Mouse (Mus musculus) heart, embryonic 14.5 days (tissue): Measurements from ENCODE around the gene Ipo9. TPM values are rescaled to one million over a fixed set of nuclear protein-coding genes. Genes with fewer than 3 reads are reported as not detected.

ENCODE experiments used
- ATAC-seq: fragments of 200-750 bp; cut with Nextera tagmentation; 2 replicates; pipeline ENCODE4 v1.8.0; 2017; ENCODE audit warnings: low read depth, moderate TSS enrichment; ENCODE audit not compliant: insufficient number of reproducible peaks, insufficient read depth, low FRiP score
- H3K27ac ChIP-seq, 2 experiments: fragments of 200-500 bp in 1 of 2; fragments of 300-500 bp in 1 of 2; sonication (generic) in 1 of 2; replicated peaks in 1 of 2; 2 replicates each; pipeline ENCODE4 v1.5.1; 2012 to 2014; ENCODE audit warnings: low read depth in 2 of 2, low read length in 2 of 2, control low read depth in 1 of 2, mild to moderate bottlenecking in 1 of 2, mixed read lengths in 1 of 2; ENCODE audit not compliant: control insufficient read depth in 1 of 2, insufficient read depth in 1 of 2
- H3K27me3 ChIP-seq: fragments of 300-500 bp; sonication (generic); 2 replicates; pipeline ENCODE4 v1.6.1; 2014; ENCODE audit warnings: mild to moderate bottlenecking, low read length, control low read depth; ENCODE audit not compliant: control insufficient read depth, insufficient read depth
- H3K36me3 ChIP-seq: fragments of 300-500 bp; sonication (generic); 2 replicates; pipeline ENCODE4 v1.6.1; 2014; ENCODE audit warnings: mild to moderate bottlenecking, control low read depth, low read length, mixed read lengths; ENCODE audit not compliant: control insufficient read depth, insufficient read depth
- H3K4me1 ChIP-seq, 2 experiments: fragments of 200-500 bp in 1 of 2; fragments of 300-500 bp in 1 of 2; sonication (generic) in 1 of 2; 2 replicates each; pipeline ENCODE4 v1.6.1; 2012 to 2014; ENCODE audit warnings: low read length in 2 of 2, control low read depth in 1 of 2, mixed read lengths in 1 of 2; ENCODE audit not compliant: control insufficient read depth in 2 of 2, insufficient read depth in 2 of 2
- H3K4me2 ChIP-seq: fragments of 300-500 bp; sonication (generic); 2 replicates; pipeline ENCODE4 v1.6.1; 2014; ENCODE audit warnings: mild to moderate bottlenecking, low read length
- H3K4me3 ChIP-seq, 2 experiments: fragments of 200-500 bp in 1 of 2; fragments of 300-500 bp in 1 of 2; sonication (generic) in 1 of 2; 2 replicates each; pipeline ENCODE4 v1.5.1; 2012 to 2014; ENCODE audit warnings: low read length in 2 of 2, mild to moderate bottlenecking in 2 of 2, control low read depth in 1 of 2, low read depth in 1 of 2, moderate library complexity in 1 of 2; ENCODE audit not compliant: control insufficient read depth in 1 of 2, insufficient read depth in 1 of 2
- H3K9ac ChIP-seq: fragments of 300-500 bp; sonication (generic); 2 replicates; pipeline ENCODE4 v1.6.1; 2014; ENCODE audit warnings: mild to moderate bottlenecking, low read length
- H3K9me3 ChIP-seq: fragments of 300-500 bp; sonication (generic); 2 replicates; pipeline ENCODE4 v1.6.1; 2016; ENCODE audit warnings: low read length, control low read depth; ENCODE audit not compliant: control insufficient read depth
- WGBS: fragments of 180-500 bp; shearing (Covaris S2); extraction: QIAGEN DNeasy Blood & Tissue Kit; methylation state at CpG from one replicate; pipeline ENCODE4 v1.1.7; 2014; 5-methylcytosine and 5-hydroxymethylcytosine counted together
- polyA plus RNA-seq: library from polyadenylated mRNA; unstranded; fragments of >200 nt; fragmentation: Nextera tagmentation; extraction: Ambion mirVana; gene quantifications from 2 replicates; pipeline ENCODE4 v1.2.1, GENCODE M21; 2014

The Ipo9 gene
- polyA plus RNA-seq, 1 experiment from 2014 or later = 82.1 TPM

DNA sequence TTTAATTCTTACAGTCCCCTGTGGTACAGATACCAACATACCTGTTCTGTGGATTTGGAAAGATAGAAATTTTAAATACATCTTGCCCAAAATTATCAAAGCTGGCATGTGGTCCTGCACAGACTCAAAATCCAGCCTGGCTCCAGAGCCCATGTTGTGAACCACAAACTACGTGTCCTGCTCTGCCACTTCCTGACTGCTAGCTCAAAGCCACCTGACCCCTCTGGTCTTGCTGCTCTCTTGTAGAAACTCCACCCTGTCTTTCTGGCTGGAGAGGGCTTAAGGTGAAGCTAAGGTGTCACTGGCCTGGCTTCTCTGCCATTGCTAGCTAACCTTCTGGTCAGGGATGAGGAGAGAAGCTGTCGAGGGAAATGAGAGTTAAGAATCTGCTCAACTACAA lies 51.3 kb downstream of the Ipo9 start:
- ATAC-seq = no peak
- 40% methylated on average over 2 of the region's 2 CpGs for WGBS
- H3K9me3 ChIP-seq = no peaks in the 10 kb centered on the region
- peaks cover 29 to 34% of the 10 kb centered on the region in 2 experiments for H3K4me1 ChIP-seq
- no peak overlapping the region; the same call in 1 of the 2 replicates for H3K9ac ChIP-seq
- H3K4me2 ChIP-seq = peak overlapping the region; percentile 37
- H3K36me3 ChIP-seq = peaks cover 19% of the 10 kb centered on the region
- no peak overlapping the region for H3K4me3 ChIP-seq
- H3K27ac ChIP-seq = peak overlapping the region in 1 of 2 experiments; percentile 80; a peak in 2 of 4 replicates
- H3K27me3 ChIP-seq = no peaks in the 10 kb centered on the region

DNA sequence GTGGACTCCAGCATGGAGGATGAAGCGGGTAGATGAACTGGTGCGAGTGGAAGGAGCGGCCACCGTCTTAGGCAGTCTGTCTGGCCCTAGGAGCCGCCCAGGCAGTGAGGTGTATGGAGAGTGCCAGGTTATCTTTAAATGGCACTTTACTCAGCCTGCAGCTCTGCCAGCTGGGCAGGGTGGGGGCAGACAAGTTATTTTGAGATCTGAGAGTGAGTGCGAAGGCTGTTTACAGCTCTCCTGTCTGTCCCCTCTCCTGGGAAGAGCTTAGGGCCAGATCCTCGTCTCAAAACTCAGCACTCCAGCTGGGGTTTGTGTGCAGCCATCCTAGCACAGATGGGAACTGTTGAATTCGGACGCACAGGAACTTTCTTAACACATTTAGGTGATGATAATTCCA lies 51.7 kb downstream of the Ipo9 start:
- H3K9ac ChIP-seq = peak overlapping the region; percentile 54; the same call in 1 of the 2 replicates
- no peak overlapping the region for H3K4me3 ChIP-seq
- H3K36me3 ChIP-seq = peaks cover 14% of the 10 kb centered on the region
- WGBS = 20% methylated on average over 9 of the region's 9 CpGs
- 0 out of 2 replicates have a peak, but pooled peaks have one; percentile 20 for ATAC-seq
- H3K27ac ChIP-seq = peak overlapping the region; percentile 79 to 80
- H3K27me3 ChIP-seq = no peaks in the 10 kb centered on the region
- peak overlapping the region; percentile 37 for H3K4me2 ChIP-seq
- H3K9me3 ChIP-seq = no peaks in the 10 kb centered on the region
- peaks cover 31 to 38% of the 10 kb centered on the region in 2 experiments for H3K4me1 ChIP-seq

DNA sequence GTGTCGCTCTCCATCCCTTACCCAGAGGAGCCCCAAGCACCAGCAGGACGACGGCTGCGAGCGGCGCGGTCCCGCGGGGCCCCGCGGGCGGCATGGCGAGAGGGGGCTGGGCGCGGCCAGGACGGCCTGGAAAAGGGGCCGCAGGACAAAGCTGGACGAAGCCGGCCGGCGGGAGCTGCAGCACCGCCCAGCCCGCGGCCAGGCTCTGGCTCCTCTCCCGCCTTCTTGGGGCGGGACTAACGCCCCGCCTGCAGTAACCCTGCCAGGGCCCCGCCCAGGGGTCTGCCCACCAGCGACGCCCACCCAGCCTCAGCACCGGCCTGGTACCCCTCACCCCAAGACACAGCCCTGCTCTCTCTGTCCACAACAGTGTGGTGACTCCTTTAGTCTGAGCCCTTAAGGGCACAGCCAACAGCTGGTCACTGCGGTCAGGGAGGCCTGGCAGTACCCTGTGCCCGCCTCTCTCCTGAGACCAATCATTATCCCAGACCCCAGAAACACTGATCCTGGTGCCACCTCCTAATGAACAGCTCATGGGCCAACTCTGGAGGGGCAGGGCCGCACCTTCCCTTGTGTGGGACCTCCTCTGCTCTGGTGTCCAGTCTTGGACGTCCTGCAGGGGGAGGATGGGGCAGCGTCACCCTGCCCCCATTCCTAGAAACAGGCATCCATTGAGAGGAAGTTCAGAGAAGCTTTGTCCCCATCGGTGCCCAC lies 55.3 kb downstream of the Ipo9 start, which contains the start of gene Shisa4:
Gene Shisa4, minus strand, starts transcription at position 370 of the 714 bp plus-strand sequence.
- peak; percentile 82 for ATAC-seq
- Histone ChIP-seq H3K9ac (peak within 1 kb of the TSS; percentile 82), H3K36me3 (no peaks in the 10 kb centered on the region), H3K4me1 (peaks cover 23 to 29% of the 10 kb centered on the region in 2 experiments), H3K4me2 (peak within 1 kb of the TSS; percentile 91), H3K27me3 (no peaks in the 10 kb centered on the region; the same call in 1 of the 2 replicates), H3K4me3 (peak within 1 kb of the TSS; percentile 54 to 72), H3K27ac (peak within 1 kb of the TSS; percentile 0 to 54; a peak in 1 of 4 replicates), H3K9me3 (no peaks in the 10 kb centered on the region)
- WGBS = 3% methylated on average over 33 of the region's 38 CpGs

DNA sequence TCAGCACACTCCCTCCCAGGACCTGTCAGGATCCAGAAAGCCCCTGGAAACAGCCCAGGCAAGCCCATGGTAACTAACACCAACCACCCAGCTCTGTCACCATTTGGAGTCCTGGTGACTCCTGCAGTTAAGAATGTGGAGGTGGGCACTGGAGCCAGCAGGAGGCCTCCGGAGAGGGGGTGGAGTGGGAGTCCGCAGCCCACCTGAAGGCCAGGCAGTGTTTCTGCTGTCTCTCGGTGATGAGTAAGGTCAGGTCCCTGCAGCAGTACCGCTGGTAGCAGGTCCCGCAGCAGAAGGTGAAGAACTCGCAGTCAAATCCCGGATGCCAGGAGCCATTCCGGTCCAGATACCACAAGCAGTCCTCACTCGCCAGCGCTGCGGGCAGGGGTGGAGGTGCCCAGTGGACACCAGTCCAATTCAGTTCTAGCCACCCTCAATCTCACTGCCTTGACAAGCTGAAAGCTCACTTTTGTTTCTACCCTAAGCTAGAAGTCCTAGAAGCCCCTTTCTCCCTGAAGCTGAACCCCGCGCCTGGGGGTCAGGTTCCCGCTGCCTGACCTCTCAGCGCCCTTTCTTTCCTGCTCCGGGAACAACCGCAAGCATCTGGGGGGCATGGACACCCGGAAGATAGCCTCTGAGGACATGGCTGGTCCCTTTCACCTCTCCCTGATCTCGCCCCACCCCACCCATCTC lies 56.0 kb downstream of the Ipo9 start:
- peaks cover 3% of the 10 kb centered on the region; the same call in 1 of the 2 replicates for H3K27me3 ChIP-seq
- ATAC-seq = no peak
- no peaks in the 10 kb centered on the region for H3K36me3 ChIP-seq
- H3K4me2 ChIP-seq = peak overlapping the region; percentile 91
- H3K9ac ChIP-seq = peak overlapping the region; percentile 82
- H3K27ac ChIP-seq = 0 out of 4 replicates have a peak overlapping the region, but pooled peaks have one; percentile 0 to 54
- H3K9me3 ChIP-seq = no peaks in the 10 kb centered on the region
- H3K4me3 ChIP-seq = peak overlapping the region; percentile 54 to 72
- peaks cover 22 to 28% of the 10 kb centered on the region in 2 experiments for H3K4me1 ChIP-seq
- WGBS = 3% methylated on average over 19 of the region's 19 CpGs

DNA sequence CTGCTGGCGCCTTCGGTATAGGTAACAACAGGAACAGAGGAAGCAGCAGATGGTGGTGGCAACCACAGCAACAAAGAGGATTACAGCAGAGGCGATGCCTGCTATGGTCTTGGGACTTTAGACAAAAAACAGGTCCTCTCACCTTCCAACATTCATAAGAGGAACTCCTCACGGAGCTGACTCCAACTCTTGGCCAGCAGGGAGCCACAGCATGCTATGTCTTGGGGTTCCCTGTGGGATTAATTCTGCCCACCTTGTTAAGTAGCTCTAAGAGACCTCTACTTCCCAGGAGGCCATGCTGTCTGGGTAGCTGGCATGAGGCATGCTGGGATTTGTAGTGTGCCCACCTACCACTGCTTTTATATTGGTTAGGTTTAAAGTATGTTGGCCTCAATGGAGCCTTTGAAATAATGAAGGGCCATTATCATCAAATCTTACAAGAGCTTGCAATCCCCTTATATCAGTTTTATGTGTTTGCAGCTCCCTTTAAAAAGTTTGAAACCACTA lies 57.1 kb downstream of the Ipo9 start:
- no peak for ATAC-seq
- Histone ChIP-seq H3K9ac (no peak overlapping the region), H3K36me3 (no peaks in the 10 kb centered on the region), H3K9me3 (no peaks in the 10 kb centered on the region), H3K4me2 (no peak overlapping the region), H3K27me3 (peaks cover 5% of the 10 kb centered on the region; the same call in 1 of the 2 replicates), H3K4me1 (peaks cover 15 to 23% of the 10 kb centered on the region in 2 experiments), H3K4me3 (no peak overlapping the region), H3K27ac (no peak overlapping the region)
- 65% methylated on average over 4 of the region's 4 CpGs for WGBS

DNA sequence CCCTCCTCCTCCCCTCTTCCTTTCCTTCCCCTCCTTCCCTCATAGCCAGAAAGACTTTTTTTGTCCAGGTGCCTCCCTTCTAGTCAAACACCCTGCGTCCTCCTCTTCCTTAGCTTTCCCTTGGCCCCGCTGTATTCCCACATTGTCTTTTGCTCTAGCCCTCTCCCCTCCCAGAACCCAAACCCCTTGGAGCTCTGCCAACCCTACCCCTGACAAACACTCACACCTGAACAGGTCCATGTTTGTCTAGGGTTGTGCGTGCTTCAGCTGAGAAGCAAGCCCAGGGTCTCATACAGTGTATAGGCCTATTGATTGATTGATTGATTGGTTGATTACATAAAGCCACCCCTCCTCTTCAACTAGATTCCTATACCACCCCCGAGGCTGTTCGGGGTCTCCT lies 60.9 kb downstream of the Ipo9 start:
- Histone ChIP-seq H3K4me2 (no peak overlapping the region), H3K36me3 (no peaks in the 10 kb centered on the region), H3K9me3 (no peaks in the 10 kb centered on the region), H3K27me3 (peaks cover 5% of the 10 kb centered on the region; the same call in 1 of the 2 replicates), H3K9ac (no peak overlapping the region), H3K4me1 (peaks cover 11 to 19% of the 10 kb centered on the region in 2 experiments), H3K27ac (no peak overlapping the region), H3K4me3 (no peak overlapping the region)
- WGBS = 84% methylated on average over 5 of the region's 5 CpGs
- ATAC-seq = no peak

DNA sequence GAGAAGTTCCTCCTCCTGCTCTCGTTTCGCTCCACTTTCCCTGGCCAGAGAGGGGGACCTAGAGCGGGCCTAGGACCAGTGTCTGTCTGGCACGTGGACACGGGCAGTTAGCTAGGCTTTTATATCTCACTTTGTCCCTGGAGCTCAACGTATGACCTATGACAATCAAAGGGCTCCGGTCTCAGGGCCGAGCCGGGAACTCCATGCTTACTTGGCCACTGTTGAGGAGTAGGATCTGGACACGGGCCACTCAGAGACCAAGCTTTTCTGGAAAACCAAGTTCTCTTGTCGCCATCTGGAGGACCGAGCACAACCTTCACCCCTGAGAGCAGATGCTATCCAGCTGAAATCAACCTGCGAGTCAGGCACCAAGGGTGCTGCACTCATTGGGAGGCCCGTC lies 61.3 kb downstream of the Ipo9 start:
- Histone ChIP-seq H3K27me3 (peaks cover 5% of the 10 kb centered on the region; the same call in 1 of the 2 replicates), H3K36me3 (no peaks in the 10 kb centered on the region), H3K4me2 (peak overlapping the region; percentile 94), H3K9ac (peak overlapping the region; percentile 71), H3K9me3 (no peaks in the 10 kb centered on the region), H3K4me1 (peaks cover 6 to 15% of the 10 kb centered on the region in 2 experiments), H3K27ac (no peak overlapping the region), H3K4me3 (peak overlapping the region; percentile 43 to 49)
- no peak for ATAC-seq
- WGBS = 10% methylated on average over 14 of the region's 14 CpGs
